Mouse (Mus musculus) ovary, postnatal 10 days (tissue): ENCODE data around the gene Fxn.
"Not testable (repeated sequence)": the region's sequence is repeated elsewhere in the genome, so short reads cannot be mapped to it uniquely, and the experiment has no call there.

ENCODE experiments used
- DNase-seq: peaks from one replicate; pipeline ENCODE4 v3.0.0; 2022; ENCODE audit warnings: low spot score

Gene Fxn

DNA sequence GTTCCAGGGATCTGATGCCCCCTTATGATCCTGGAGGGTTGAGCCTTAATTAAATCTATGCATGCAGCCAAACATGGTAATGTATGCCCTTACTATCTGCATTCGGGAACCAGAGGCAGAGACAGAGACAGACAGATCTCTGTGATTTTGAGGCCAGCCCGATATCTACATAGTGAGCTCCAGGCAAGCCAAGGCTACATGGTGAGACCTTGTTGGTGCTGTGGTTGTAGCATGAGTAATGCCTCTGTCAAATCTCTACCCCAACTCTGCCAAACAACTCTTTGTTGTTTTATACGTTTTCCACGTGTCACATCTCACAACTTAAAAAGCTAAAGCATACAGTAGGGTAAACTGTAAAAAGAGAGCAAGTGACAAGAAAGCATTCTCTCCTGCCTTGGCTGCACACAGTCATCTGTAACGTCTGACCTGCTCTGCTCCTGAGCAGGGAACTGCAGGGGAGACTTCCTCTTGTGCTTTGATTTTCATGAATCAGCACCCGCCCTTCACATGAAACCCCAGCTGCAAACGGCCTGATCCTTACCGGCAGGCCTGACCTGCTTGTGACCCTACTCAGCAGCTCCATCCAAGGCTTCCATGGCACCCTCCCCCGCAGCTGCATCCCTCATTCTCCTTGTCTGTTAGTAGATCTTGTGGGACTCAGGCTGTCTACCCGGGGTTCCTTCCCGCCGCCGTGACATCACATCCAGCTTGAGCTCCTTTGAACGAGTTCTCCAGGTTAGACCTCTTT is 38.4 kb downstream of the Fxn start:
- no peak for DNase-seq

DNA sequence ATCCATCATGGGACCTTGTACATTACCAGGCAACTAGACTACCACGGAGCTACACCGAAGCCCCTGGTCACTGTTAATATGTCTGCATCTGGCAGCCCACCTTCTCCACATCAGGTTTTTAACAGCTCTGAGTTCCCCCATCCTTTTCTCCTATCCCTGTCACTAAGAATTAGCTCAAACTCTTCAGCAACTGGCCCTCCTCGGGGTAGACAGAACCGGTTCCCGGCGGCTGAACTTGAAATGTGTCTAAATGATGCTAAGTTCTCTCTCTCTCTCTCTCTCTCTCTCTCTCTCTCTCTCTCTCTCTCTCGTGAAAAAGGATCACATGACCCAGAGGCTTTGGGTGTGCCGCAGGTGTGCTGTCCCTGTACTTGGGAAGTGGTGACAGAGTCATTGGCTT is 39.1 kb downstream of the Fxn start:
- no peak for DNase-seq

DNA sequence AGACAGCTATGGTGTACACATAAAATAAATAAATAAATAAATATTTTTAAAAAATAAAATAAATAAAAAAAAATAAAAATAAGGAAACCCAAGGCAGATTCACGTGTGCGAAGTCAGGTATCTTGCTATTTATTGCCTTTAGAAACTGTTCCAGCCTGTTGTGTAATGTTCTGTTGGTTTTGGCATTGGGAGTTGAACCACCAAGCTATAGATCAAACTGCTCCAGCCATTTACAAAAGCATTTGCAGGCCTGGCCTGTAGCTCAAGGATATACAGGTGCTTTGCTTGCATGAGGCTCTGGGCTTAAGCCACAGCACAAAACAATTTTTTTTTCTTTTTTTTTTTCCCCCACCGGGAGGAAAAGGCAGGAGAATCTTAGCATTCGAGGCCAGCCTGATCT is 42.4 kb downstream of the Fxn start:
- DNase-seq: no peak

DNA sequence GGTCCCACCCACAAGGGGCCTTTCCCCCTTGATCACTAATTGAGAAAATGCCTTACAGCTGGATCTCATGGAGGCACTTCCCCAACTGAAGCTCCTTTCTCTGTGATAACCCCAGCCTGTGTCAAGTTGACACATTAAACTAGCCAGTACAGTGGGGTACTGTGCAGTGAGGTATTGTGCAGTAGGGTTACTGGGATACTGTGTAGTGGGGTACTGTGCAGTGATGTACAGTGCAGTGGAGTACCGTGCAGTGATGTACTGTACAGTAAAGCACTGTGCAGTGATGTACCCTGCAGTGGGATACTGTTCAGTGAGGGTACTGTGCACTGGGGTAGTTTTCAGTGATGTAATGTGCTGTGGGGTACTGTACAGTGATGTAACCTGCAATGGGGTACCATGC is 48.0 kb downstream of the Fxn start:
- not testable (repeated sequence) for DNase-seq

DNA sequence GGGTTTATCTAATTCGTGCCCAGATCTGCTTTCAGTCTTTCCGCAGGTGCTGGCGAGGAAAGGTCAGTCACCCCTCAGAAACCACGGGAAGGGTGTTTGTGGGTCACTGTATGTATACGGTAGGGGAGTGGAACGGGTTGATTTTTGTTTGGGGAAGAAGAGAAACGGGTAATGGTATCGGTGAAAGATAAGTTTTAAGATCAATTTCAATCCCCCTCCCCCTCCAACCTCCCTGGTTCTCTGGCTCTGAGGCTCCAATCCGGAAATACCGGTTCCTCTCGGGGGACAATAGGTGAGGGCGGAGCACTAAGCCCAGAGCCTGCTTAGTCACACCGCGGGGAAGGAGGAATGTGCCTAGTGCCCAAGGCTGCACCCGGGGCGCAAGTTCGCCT is 55.1 kb downstream of the Fxn start:
- DNase-seq: peak; percentile 30

DNA sequence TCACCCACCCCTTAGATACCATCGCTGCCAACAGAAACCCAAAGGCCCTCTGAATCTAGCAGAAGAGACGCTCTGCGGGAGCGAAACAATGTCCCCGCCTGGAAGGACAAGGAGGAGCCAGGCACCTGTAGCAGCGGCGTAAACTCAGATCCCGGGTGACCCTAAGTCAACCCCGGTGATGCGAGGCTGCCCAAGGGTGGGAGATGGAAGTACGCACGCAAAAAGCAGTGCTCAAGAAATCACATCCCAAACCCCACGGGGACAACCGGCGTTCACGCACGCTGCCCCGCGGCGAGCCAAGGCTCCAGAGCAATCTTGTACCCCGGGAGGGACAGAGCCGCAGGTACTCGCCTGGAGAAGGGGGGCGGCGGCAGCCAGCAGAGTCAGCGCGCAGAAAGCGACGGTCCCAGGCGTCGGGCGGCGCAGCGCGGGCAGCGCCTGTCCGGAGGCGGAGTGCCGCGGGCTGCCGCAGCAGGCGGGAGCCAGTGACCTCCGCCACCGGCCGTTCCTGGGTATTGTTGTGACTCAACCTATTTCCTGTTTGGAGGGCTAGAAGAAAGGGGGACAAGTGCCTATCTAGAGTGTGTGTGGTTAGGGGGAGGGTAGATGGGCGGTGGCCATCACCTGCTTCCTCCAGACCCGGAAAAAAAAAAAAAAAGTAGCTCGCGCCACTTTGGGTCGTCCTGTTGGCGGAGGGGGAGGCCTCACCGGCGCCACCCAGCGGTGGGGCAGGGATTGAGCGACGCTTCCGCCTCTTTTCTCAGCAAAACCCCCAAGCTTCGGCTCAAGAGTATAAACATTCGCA is 55.7 kb downstream of the Fxn start, which contains the start of gene Tjp2:
Tjp2 (minus strand) TSS at position 531 of the 805 bp plus-strand sequence.
- DNase-seq: peak; percentile 33

DNA sequence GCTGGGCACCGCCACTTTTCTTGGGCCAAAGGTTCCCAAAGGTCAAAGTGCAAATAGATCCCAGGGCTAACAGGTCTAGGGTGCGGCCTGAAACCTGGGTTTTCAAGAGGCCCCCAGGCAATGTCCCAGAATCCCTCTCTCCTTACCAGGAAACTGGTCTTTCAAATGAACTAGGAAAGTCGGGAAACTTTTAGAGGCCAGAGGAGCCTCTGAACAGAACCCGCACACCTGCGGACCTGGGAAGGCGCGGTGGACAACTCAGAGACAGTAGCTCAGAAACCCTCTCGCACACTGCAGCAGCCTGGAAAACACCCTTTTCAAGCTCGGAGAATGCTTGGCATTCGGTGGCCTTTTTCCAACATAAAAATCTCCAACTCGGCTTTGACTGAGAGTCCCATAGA is 56.6 kb downstream of the Fxn start:
- DNase-seq: no peak

DNA sequence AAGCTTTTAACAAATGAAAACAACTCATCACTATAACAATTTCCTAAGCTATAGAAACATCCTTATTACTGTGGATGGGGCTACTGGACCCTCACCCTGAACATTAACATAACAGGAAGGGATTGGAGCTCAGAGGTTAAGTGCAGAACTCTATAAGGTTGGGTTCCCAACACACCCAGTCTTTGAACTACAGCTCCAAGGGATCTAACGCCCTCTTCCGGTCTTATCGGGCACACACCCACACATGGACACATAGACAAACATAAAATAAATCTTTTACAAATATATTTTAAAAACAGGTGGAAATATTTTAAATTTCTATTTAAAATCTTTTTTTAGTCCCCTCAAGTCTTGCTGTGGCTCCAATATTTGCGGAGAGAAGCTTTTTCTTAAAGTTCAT is 59.0 kb downstream of the Fxn start:
- DNase-seq: no peak

DNA sequence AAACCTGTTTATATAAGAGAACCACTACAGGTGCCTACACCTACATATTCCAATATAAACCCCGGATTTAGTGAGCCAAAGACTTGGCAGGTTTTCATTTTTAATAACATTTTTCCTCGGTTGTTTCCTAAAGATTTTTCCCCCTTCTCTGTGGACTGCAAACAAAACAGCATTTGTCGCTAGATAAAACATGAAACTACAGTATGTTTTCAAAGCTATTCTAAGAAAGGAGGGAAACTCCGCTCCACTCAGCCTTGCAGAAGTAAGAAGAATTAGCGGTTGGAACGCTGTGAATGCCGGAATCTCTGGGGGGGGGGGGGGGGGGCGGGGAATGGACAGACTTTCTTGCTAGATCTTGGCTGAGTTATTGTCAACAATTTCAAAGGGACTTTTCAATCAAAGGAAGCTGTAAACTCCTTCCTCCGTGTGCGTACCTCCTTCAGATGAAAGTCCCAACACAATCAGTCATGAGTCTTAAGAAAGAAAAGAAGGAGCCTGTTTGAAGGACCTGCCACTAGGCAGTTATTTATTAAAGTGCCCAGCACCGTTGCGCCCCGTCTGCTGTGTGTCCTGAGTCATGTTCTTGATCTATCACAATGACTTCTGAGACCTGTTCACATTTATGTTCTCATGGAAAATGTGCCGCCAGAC is 59.5 kb downstream of the Fxn start:
- DNase-seq: no peak

DNA sequence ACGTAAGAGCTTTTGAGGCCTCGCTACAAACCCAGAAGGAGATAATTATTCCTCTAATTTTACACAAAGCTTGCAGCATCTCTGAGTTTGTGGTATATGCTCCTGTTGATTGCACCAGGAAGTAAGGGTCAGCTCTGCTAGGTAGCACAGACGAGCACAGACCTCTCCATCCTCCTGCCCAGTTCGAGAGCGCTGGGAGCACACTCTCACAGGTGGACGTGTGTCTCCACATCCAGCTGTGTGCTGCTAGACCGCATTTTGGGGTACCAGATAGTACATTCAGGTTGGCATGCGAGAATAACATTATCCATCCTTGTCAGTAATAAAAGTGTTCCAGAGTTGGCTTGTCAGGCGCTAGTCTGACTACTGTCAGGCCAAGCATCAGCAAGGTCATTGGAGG is 61.4 kb downstream of the Fxn start:
- no peak for DNase-seq

DNA sequence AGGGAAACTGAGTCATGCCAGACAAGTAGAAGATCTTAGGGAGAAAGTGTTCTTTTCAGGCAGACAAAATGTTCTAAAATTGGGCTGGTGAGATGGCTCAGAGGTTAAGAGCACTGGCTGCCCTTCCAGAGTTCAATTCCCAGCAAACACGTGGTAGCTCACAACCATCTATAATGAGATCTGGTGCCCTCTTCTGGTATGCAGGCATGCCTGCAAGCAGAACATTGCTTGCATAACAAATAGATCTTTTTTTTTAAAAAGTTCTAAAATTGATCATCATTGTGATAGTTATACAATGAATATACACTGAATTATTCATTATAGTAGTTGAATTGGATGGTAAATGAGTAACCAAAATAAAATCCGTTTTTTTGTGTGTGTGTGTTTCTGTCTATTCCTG is 62.1 kb downstream of the Fxn start:
- no peak for DNase-seq

DNA sequence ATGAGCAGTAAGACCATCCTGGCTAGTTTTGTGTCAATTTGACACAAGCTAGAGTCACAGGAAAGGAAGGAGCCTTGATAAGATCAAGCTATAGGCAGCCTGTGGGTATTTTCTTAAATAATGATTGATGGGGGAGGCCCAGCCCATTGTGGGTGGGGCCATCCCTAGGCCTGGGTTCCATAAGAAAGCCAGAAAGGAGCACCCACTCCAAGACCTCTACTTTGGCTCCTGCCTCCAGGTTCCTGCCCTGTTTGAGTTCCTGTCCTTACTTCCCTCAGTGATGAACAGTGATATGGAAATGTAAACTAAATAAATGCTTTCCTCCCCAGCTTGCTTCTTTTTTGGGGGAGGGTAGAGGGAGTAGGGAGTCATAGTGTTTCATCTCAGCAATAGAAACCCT is 62.6 kb downstream of the Fxn start:
- no peak for DNase-seq

DNA sequence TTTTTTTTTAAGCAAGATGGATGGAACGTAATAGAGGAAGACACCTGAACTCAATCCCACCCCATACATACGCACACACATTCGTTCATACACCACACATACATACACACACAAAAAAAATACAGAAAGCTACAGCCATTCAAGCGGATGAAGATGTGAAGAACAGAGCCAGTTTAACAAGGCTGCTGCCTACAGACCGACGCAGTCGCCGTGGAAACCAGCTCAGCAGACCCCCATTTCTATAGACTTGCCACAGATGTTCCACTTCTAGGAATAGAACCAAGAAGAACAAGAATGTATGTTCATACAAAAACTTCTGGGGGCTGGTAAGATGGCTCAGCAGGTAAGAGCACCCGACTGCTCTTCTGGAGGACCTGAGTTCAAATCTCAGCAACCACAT is 63.6 kb downstream of the Fxn start:
- no peak for DNase-seq

DNA sequence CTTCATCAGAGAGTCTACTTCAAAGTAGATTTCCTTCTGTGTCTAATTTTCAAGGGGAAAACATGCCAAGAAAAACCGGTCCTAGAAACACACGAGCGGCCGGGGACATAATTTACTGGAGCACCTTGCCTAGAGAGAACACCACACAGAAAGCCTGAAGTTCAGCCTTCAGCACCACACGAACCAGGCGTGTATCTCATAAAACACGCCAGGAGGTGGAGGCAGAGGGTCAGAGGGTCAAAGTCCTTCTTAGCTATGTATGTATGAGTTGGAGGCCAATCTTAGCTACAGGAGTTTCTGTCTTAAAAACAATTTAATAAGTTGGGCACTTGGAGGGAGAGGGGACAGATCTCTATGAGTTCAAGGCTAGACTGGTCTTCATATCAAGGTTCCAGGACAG is 65.5 kb downstream of the Fxn start:
- DNase-seq: no peak

DNA sequence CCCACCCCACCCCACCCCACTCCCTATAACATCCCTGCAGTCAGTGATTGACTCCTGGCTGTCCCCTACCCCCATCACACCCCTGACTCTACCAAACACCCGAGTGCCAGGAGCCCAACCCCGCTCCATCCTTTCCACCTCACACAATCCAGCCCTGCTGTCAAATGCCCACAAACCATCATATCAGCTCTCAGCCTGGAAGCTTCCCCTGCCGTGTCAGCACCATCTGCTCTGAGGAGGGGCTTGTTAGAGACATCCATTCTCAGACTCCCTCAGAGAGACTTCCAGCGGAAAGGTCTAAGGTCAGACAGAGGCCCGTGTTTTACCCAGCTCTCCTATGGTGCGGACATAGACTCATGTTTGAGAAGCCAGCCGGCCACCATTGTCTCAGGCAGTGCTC is 67.1 kb downstream of the Fxn start:
- no peak for DNase-seq

DNA sequence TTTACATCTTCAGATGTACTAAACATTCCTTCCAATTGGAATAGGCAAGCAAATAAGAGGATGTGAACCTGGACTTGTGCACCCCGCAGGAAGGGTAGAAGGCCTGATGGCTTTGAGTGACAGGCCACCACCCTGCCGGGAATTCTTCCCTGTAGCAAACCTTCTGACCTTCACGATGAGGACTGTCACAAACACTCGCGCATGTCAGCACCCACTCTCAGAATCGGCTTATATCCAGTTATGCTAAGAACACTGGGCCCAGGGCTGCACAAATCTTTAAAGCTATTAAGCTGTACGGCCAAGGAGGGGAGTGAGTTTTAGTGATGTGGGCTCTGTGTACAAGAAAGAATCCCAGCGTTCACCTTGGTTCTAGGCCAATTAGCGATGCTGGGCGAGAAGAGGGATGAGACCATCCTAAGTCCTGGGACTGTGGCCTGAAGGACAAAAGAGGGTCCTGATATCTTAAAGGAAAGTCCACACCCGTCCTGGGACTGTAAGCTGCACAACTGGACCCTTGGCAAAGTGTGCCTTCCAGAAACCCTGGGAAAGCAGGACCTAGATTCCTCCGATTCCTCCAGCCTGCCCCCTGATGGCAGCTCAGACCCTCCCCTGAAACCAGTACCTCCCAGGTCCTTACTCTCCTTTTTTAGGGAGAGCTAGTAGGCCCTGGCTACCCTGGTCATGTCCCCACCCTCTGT is 67.7 kb downstream of the Fxn start:
- no peak for DNase-seq
